Mouse (Mus musculus): ENCODE measurements around the gene Kcnab1. TPM values are rescaled to one million over a fixed set of nuclear protein-coding genes. Genes with fewer than 3 reads are reported as not detected.
A peak's percentile ranks its signal among the peaks of the same experiment; 100 is the strongest.
"Not testable (repeated sequence)": the region's sequence is repeated elsewhere in the genome, so short reads cannot be mapped to it uniquely, and the experiment has no call there.

The Kcnab1 gene
- total RNA-seq, 1 experiment from 2014 or later: 1.7 TPM

GRCm38 (mm10) chr3:65360163-65360969 is 251.2 kb downstream of the Kcnab1 start:
- peak; percentile 55; the same call in 1 of the 2 replicates for ATAC-seq (replicated peaks; ENCODE audit: low read depth, poor library complexity, severe bottlenecking)

DNA sequence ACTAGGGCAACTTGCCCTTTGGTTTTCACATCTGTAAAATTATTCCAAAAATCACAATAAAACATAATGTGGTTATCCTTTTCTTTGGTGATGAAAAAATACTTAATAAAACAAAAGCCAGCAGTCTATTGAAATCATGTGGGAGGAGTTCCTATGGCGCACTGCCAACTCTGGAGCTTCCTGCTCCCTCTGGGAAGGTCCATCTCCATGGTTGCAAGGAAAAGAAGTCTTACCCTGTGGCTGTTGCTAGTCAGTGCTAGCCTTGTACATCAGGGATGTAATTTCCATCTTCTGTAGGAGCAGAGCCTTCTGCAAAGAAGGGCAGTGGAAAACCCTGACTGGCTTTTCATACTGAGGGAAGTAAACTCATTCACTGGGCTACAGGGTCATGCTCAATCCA is 254.3 kb downstream of the Kcnab1 start:
- ATAC-seq (replicated peaks; ENCODE audit: low read depth, poor library complexity, severe bottlenecking): no peak

DNA sequence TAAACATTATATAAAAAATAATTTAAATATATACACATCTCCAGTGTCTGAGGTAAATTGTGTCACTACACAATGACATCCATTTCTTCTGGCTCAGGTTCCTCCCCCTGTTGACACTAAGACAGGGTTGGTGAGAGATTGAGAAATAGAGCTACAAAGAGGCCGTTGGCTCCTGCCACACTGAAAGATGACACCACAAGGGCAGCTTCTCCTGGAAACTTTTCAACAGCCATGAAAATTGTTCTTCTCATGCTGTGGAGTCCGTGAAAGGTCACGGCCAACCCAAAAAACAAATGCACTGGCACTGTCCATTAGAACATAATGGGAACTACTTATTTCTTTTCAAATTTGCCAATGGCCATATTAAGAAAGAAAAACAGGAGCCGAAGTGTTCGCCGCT is 256.0 kb downstream of the Kcnab1 start:
- no peak for ATAC-seq (replicated peaks; ENCODE audit: low read depth, poor library complexity, severe bottlenecking)

DNA sequence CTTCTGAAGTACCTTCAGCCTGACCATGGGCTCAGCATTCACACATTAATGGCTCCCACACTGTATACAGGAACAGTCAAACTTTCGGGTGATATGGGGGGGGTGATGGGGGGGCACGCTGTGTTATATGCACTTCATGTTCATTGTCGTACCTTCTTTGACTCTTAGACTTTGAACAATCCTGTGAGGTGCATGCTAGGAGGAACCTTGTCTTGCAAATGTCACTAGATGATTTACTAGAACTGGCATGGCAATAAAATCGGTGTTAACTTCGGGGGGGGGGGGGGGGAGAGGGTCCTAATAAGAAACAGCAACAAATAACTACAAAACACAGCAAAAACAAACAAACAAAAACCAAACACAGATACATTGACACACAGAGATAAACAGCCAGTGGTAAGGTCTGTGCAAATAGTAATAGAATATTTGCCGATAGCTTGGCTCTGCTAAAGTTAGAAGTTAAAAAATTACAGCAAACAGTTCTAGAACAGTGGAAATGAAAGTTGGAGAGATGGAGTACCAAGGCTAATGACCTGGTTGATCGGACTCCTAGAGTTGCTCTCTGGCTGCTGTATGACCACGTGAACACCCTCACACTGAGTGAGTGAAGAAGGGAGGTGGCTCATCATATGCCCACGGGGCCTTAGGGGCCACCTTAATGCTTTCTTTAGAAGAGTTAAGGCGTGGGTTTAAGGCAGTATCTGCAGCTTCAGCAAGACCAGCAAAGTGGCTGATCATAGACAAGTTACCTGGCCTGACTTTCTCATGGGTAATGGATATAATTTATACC is 256.9 kb downstream of the Kcnab1 start:
- no peak for ATAC-seq (replicated peaks; ENCODE audit: low read depth, poor library complexity, severe bottlenecking)

DNA sequence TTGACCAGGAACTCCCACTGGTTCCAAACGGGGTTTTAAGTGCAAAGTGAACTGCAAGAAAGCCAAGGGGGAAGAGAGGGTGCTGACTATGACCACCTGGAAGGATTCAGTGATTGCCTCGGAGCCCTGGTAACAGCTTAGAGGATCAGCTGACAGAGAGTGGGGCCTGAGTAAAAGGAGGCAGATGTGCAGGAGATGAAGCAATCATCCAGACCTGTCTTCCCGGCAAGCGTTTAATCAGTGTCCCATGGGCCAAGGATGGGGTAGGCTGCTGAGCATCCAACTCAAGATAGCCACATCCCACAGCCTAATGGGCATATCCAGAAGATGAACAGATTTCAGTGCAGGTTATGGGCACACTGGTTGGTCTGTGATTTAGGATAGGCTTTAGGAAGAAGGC is 258.8 kb downstream of the Kcnab1 start:
- no peak for ATAC-seq (replicated peaks; ENCODE audit: low read depth, poor library complexity, severe bottlenecking)

GRCm38 (mm10) chr3:65372552-65372951 is 263.4 kb downstream of the Kcnab1 start:
- ATAC-seq (replicated peaks; ENCODE audit: low read depth, poor library complexity, severe bottlenecking): no peak

DNA sequence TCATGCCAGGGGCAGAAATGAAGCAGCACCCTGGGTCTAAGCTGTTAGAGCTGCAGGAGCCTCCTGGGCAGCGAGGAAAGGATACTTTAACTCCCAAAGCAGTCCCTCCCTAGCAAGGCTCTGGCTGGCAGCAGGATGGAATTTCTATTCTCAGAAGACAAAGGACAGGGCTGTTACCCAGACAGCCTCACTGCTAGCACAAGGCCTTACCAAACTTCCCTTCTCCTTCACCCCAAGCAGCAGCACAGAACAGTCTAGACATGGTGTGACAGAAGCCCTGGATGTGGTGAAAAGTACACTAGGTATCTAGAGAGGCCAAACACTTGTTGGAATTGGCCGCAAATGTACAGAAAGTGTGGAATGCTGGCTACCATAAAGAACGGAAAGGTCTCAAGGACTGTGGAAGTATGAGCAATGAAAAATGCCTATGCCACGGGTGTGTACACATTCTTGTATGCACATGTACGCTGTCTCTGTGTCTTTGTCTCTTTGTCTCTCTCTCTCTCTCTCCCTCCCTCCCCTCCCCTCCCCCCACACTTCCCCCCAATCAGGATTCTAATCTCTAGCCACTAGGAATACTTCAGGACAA is 264.5 kb downstream of the Kcnab1 start:
- no peak for ATAC-seq (replicated peaks; ENCODE audit: low read depth, poor library complexity, severe bottlenecking)

- no peak for ATAC-seq (replicated peaks; ENCODE audit: low read depth, poor library complexity, severe bottlenecking)
These were observed 265.5 kb downstream of the Kcnab1 start for GRCm38 (mm10) chr3:65374729-65375128.

GRCm38 (mm10) chr3:65378724-65379123 is 269.5 kb downstream of the Kcnab1 start:
- ATAC-seq (replicated peaks; ENCODE audit: low read depth, poor library complexity, severe bottlenecking): no peak

- peak; percentile 90 for ATAC-seq (replicated peaks; ENCODE audit: low read depth, poor library complexity, severe bottlenecking)
These were observed 270.8 kb downstream of the Kcnab1 start for GRCm38 (mm10) chr3:65379884-65380539.

- no peak for ATAC-seq (replicated peaks; ENCODE audit: low read depth, poor library complexity, severe bottlenecking)
These were observed 271.9 kb downstream of the Kcnab1 start for GRCm38 (mm10) chr3:65381094-65381493.

- ATAC-seq (replicated peaks; ENCODE audit: low read depth, poor library complexity, severe bottlenecking): no peak
These were observed 275.2 kb downstream of the Kcnab1 start for GRCm38 (mm10) chr3:65384431-65384830.

GRCm38 (mm10) chr3:65385771-65386170 is 276.6 kb downstream of the Kcnab1 start:
- no peak for ATAC-seq (replicated peaks; ENCODE audit: low read depth, poor library complexity, severe bottlenecking)

DNA sequence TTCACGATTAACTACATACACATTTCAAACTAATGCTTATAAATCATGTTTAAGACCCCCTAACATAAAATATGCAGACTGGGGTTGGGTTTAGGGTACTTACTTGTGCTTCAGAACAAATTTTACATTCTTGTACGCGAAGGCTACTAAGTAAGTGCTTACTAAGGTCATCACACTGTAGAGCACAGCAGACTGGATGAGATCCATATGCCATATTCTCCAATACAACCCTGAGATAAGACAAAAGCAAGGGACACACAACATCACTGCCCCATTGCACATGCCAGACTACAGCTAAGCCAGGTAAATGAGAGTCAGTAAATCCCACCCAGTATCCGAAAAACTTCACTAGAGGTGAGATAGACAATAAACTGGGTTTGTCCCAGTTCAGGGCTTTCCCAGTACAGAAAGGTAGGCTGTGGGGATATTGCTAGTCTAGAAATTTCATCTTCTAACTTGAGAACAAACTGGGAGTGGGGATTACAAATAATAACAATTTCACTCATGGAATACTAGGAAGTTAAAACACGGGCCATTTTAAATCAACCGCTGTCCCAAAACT is 282.1 kb downstream of the Kcnab1 start:
- no peak for ATAC-seq (replicated peaks; ENCODE audit: low read depth, poor library complexity, severe bottlenecking)

- ATAC-seq (replicated peaks; ENCODE audit: low read depth, poor library complexity, severe bottlenecking): no peak; the same call in 1 of the 2 replicates
These were observed 282.7 kb downstream of the Kcnab1 start for GRCm38 (mm10) chr3:65391784-65392420.

DNA sequence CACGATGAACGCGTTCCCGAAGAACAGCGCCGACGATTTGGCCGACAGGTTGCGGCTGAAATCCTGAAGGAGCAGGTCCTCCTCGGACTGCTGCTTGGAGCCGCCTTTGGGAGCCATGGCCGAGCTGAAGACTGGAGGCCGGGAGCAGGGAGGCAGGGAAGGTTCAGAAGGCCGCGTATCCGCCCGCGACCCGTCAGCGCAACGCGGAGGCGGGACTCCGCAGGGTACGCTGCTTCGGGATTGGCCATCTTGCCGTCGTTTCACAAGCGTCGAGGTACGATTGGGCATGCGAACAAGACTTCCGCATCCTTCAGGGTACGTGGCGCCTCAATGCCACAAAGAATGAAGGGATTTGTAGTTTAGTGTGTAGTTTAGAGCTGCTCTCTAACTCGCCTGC is 283.2 kb downstream of the Kcnab1 start, which contains the start of gene Ssr3:
Ssr3 (minus strand) TSS at position 203 of the 397 bp plus-strand sequence.
- ATAC-seq (replicated peaks; ENCODE audit: low read depth, poor library complexity, severe bottlenecking): peak; percentile 98

DNA sequence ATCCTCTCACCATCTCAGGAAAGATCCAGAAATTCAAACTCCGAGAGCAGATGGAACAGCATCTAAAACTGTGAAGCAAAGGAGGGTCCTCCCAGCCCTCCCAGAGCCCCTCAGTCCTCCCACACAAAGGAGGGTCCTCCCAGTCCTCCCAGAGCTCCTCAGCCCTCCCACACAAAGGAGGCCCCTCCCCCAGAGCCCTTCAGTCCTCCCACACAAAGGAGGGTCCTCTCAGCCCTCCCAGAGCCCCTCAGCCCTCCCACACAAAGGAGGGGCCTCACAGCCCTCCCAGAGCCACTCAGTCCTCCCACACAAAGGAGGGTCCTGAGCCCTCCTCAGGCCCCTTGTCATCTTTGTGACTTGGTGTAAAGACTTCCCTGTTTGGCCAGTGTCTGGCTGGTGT is 285.9 kb downstream of the Kcnab1 start:
- not testable (repeated sequence) for ATAC-seq (replicated peaks; ENCODE audit: low read depth, poor library complexity, severe bottlenecking)

GRCm38 (mm10) chr3:65396835-65397504 is 287.8 kb downstream of the Kcnab1 start:
- ATAC-seq (replicated peaks; ENCODE audit: low read depth, poor library complexity, severe bottlenecking): peak; percentile 49

- no peak for ATAC-seq (replicated peaks; ENCODE audit: low read depth, poor library complexity, severe bottlenecking)
These were observed 288.4 kb downstream of the Kcnab1 start for GRCm38 (mm10) chr3:65397566-65397965.
